Mouse (Mus musculus) spleen, adult 2 months (tissue): ENCODE data around the gene Xrcc4.

ENCODE experiments used
- CTCF ChIP-seq: fragments of 200-500 bp; IDR thresholded peaks from 2 replicates; pipeline ENCODE4 v1.5.1; 2011; ENCODE audit warnings: mild to moderate bottlenecking, inconsistent platforms; ENCODE audit not compliant: insufficient read depth, insufficient read length, insufficient replicate concordance; ENCODE audit errors: extremely low read depth
- POLR2A ChIP-seq: fragments of 200-500 bp; IDR thresholded peaks from 2 replicates; pipeline ENCODE4 v1.6.1; 2011; ENCODE audit warnings: low read depth, low read length, inconsistent platforms

DNA sequence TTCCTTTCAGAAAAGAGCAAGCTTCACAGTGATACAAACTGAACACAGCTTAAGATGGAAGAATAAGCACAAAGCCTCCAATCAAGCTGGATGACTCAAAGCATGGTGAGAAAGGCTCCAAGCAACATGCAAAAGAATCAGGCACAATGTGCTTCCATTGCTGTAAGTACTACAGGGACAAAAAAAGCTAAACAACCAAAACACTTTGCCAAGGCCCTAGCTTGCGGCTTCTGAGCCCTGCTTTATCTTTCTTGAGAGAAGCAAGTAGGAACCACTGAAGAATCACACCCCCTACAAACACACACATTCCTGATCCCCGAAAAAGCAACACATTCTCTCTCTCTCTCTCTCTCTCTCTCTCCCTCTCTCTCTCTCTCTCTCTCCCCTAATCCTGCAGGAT is 56.9 kb downstream of the Xrcc4 start:
- TF ChIP-seq CTCF: no peak
- no peak for TF ChIP-seq POLR2A
